Mouse (Mus musculus) hindbrain, embryonic 16.5 days (tissue): ENCODE results near the gene Tmem8. TPM values are rescaled to one million over a fixed set of nuclear protein-coding genes. Genes with fewer than 3 reads are reported as not detected.

Experiments
- ATAC-seq: fragments of 200-750 bp; cut with Nextera tagmentation; 2 replicates; pipeline ENCODE4 v1.8.0; 2017; ENCODE audit warnings: moderate TSS enrichment, moderate library complexity
- H3K27ac ChIP-seq: fragments of 300-500 bp; sonication (generic); 2 replicates; pipeline ENCODE4 v1.5.1; 2014; ENCODE audit warnings: low read depth, mild to moderate bottlenecking, control low read depth, low read length, moderate library complexity
- H3K27me3 ChIP-seq: fragments of 300-500 bp; sonication (generic); replicated peaks from 2 replicates; pipeline ENCODE4 v1.6.1; 2014; ENCODE audit warnings: low read length; ENCODE audit not compliant: control insufficient read depth, insufficient read depth
- H3K36me3 ChIP-seq: fragments of 300-500 bp; sonication (generic); 2 replicates; pipeline ENCODE4 v1.6.1; 2014; ENCODE audit warnings: mild to moderate bottlenecking, low read length, moderate library complexity, mixed read lengths; ENCODE audit not compliant: control insufficient read depth, insufficient read depth
- H3K4me1 ChIP-seq: fragments of 300-500 bp; sonication (generic); 2 replicates; pipeline ENCODE4 v1.6.1; 2014; ENCODE audit warnings: low read depth, low read length; ENCODE audit not compliant: control insufficient read depth, insufficient read depth
- H3K4me2 ChIP-seq: fragments of 300-500 bp; sonication (generic); 2 replicates; pipeline ENCODE4 v1.6.1; 2014; ENCODE audit warnings: mild to moderate bottlenecking, low read length, control low read depth, moderate library complexity
- H3K4me3 ChIP-seq: fragments of 300-500 bp; sonication (generic); 2 replicates; pipeline ENCODE4 v1.5.1; 2014; ENCODE audit warnings: mild to moderate bottlenecking, low read length, control low read depth, moderate library complexity
- H3K9ac ChIP-seq: fragments of 300-500 bp; sonication (generic); 2 replicates; pipeline ENCODE4 v1.6.1; 2014; ENCODE audit warnings: low read depth, mild to moderate bottlenecking, control low read depth, low read length, moderate library complexity
- H3K9me3 ChIP-seq: fragments of 300-500 bp; sonication (generic); 2 replicates; pipeline ENCODE4 v1.6.1; 2014; ENCODE audit warnings: mild to moderate bottlenecking, low read length, moderate library complexity; ENCODE audit not compliant: control insufficient read depth
- WGBS: fragments of 180-500 bp; shearing (Covaris S2); extraction: QIAGEN DNeasy Blood & Tissue Kit; methylation state at CpG from one replicate; pipeline ENCODE4 v1.1.7; 2014; 5-methylcytosine and 5-hydroxymethylcytosine counted together
- polyA plus RNA-seq: library from polyadenylated mRNA; unstranded; fragments of >200 nt; fragmentation: Nextera tagmentation; extraction: Ambion mirVana; gene quantifications from 2 replicates; pipeline ENCODE4 v1.2.1, GENCODE M21; 2015

Gene Tmem8
- polyA plus RNA-seq, 1 experiment from 2014 or later, result 4.0 TPM

GRCm38 (mm10) chr17:26116503-26117258, 3.6 kb downstream of the Tmem8 start:
- Histone ChIP-seq H3K27ac (no peak overlapping the region), H3K9ac (no peak overlapping the region), H3K4me1 (peaks cover 13% of the 10 kb centered on the region), H3K9me3 (no peaks in the 10 kb centered on the region), H3K36me3 (no peaks in the 10 kb centered on the region), H3K4me2 (no peak overlapping the region), H3K4me3 (no peak overlapping the region), H3K27me3 (peaks cover 32% of the 10 kb centered on the region)
- WGBS, result 84% methylated on average over 17 of the region's 17 CpGs
- ATAC-seq, result no peak

- H3K4me2 ChIP-seq, result peak overlapping the region; percentile 7; the same call in 1 of the 2 replicates
- no peaks in the 10 kb centered on the region for H3K9me3 ChIP-seq
- peaks cover 21% of the 10 kb centered on the region for H3K4me1 ChIP-seq
- H3K36me3 ChIP-seq, result no peaks in the 10 kb centered on the region
- H3K4me3 ChIP-seq, result no peak overlapping the region
- H3K9ac ChIP-seq, result no peak overlapping the region
- WGBS, result 48% methylated on average over 33 of the region's 33 CpGs
- peaks cover 23% of the 10 kb centered on the region for H3K27me3 ChIP-seq
- no peak overlapping the region for H3K27ac ChIP-seq
- no peak for ATAC-seq
Measured at GRCm38 (mm10) chr17:26119766-26120710, 6.9 kb downstream of the Tmem8 start.

GRCm38 (mm10) chr17:26122431-26123140, 9.5 kb downstream of the Tmem8 start:
- Histone ChIP-seq H3K27me3 (peaks cover 6% of the 10 kb centered on the region), H3K9ac (no peak overlapping the region; the same call in 1 of the 2 replicates), H3K27ac (no peak overlapping the region), H3K4me3 (no peak overlapping the region), H3K36me3 (peaks cover 16% of the 10 kb centered on the region), H3K9me3 (no peaks in the 10 kb centered on the region), H3K4me1 (peaks cover 21% of the 10 kb centered on the region), H3K4me2 (no peak overlapping the region)
- peak; percentile 29; the same call in 1 of the 2 replicates for ATAC-seq
- WGBS, result 63% methylated on average over 5 of the region's 5 CpGs

- ATAC-seq, result peak; percentile 96
- Histone ChIP-seq H3K27ac (peak within 1 kb of the TSS; percentile 56; the same call in 1 of the 2 replicates), H3K4me1 (peaks cover 21% of the 10 kb centered on the region), H3K27me3 (peaks cover under 1% of the 10 kb centered on the region; the same call in 1 of the 2 replicates), H3K9ac (peak within 1 kb of the TSS; percentile 84), H3K4me2 (peak within 1 kb of the TSS; percentile 76), H3K9me3 (no peaks in the 10 kb centered on the region), H3K36me3 (peaks cover 16% of the 10 kb centered on the region), H3K4me3 (peak within 1 kb of the TSS; percentile 85)
- under 1% methylated on average over 32 of the region's 32 CpGs for WGBS
Measured at GRCm38 (mm10) chr17:26123267-26123684, 10.2 kb downstream of the Tmem8 start, which contains the start of gene Mrpl28. Mrpl28 (plus strand) TSS chr17:26123500.

GRCm38 (mm10) chr17:26124560-26124959, 11.5 kb downstream of the Tmem8 start:
- Histone ChIP-seq H3K9me3 (no peaks in the 10 kb centered on the region), H3K4me3 (peak overlapping the region; percentile 85), H3K27ac (no peak overlapping the region), H3K4me1 (peaks cover 21% of the 10 kb centered on the region), H3K27me3 (no peaks in the 10 kb centered on the region; the same call in 1 of the 2 replicates), H3K9ac (peak overlapping the region; percentile 84; the same call in 1 of the 2 replicates), H3K36me3 (peaks cover 22% of the 10 kb centered on the region), H3K4me2 (peak overlapping the region; percentile 76)
- no peak for ATAC-seq
- 91% methylated on average over 7 of the region's 7 CpGs for WGBS

DNA sequence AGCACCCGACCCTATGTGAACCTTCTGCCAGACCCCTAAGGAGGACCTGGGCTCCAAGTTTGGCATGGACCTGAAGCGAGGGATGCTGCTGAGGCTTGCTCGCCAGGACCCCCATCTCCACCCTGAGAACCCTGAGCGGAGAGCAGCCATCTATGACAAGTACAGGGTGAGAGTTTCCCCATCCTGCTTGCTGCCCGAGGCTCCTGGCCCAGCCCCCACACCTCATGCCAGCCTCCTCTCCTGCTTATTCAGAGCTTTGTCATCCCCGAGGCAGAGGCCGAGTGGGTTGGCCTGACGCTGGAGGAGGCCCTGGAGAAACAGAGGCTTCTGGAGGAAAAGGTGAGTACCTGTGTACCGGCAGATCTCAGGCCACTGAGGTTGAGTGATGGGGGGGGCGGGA, 12.1 kb downstream of the Tmem8 start:
- 94% methylated on average over 7 of the region's 10 CpGs for WGBS
- no peak overlapping the region for H3K4me3 ChIP-seq
- no peaks in the 10 kb centered on the region for H3K27me3 ChIP-seq
- H3K4me2 ChIP-seq, result no peak overlapping the region
- no peak for ATAC-seq
- no peaks in the 10 kb centered on the region for H3K9me3 ChIP-seq
- peaks cover 22% of the 10 kb centered on the region for H3K36me3 ChIP-seq
- no peak overlapping the region for H3K9ac ChIP-seq
- H3K4me1 ChIP-seq, result peaks cover 17% of the 10 kb centered on the region
- no peak overlapping the region for H3K27ac ChIP-seq

- Histone ChIP-seq H3K4me1 (no peaks in the 10 kb centered on the region), H3K4me2 (no peak overlapping the region), H3K9me3 (no peaks in the 10 kb centered on the region), H3K4me3 (no peak overlapping the region), H3K27ac (no peak overlapping the region), H3K36me3 (peaks cover 21% of the 10 kb centered on the region), H3K27me3 (no peaks in the 10 kb centered on the region), H3K9ac (no peak overlapping the region)
- 0 out of 2 replicates have a peak, but pooled peaks have one; percentile 12 for ATAC-seq
- WGBS, result 71% methylated on average over 18 of the region's 18 CpGs
Measured at GRCm38 (mm10) chr17:26131062-26131732, 18.1 kb downstream of the Tmem8 start.
